Mouse (Mus musculus): Measurements from ENCODE around the gene Cltb.

- TF ChIP-seq USF1 (IDR thresholded peaks at IDR 0.05; ENCODE audit: low read depth) (no peak), MAX (IDR thresholded peaks at IDR 0.05) (no peak)
Measured at GRCm38 (mm10) chr13:54593617-54594016, 17.5 kb downstream of the Cltb start.
